Mouse (Mus musculus) forebrain, embryonic 11.5 days (tissue): ENCODE data around the gene Cfl1. TPM values are rescaled to one million over a fixed set of nuclear protein-coding genes. Genes with fewer than 3 reads are reported as not detected.

Source experiments
- ATAC-seq: fragments of 200-750 bp; cut with Nextera tagmentation; replicated peaks from 2 replicates; pipeline ENCODE4 v1.8.0; 2017; ENCODE audit warnings: moderate TSS enrichment; ENCODE audit not compliant: low FRiP score
- DNase-seq: peaks from one replicate; pipeline ENCODE4 v3.0.0-alpha.2; 2017; ENCODE audit warnings: low spot score
- H3K27ac ChIP-seq: fragments of 300-500 bp; sonication (generic); 2 replicates; pipeline ENCODE4 v1.5.1; 2014; ENCODE audit warnings: low read depth, low read length
- H3K27me3 ChIP-seq: fragments of 300-500 bp; sonication (generic); 2 replicates; pipeline ENCODE4 v1.6.1; 2014; ENCODE audit warnings: mild to moderate bottlenecking, low read length, mixed read lengths; ENCODE audit not compliant: control insufficient read depth, insufficient read depth
- H3K36me3 ChIP-seq: fragments of 300-500 bp; sonication (generic); 2 replicates; pipeline ENCODE4 v1.6.1; 2014; ENCODE audit warnings: mild to moderate bottlenecking, low read length, moderate library complexity, mixed read lengths; ENCODE audit not compliant: control insufficient read depth, insufficient read depth
- H3K4me1 ChIP-seq: fragments of 300-500 bp; sonication (generic); replicated peaks from 2 replicates; pipeline ENCODE4 v1.6.1; 2014; ENCODE audit warnings: low read length, mixed read lengths; ENCODE audit not compliant: control insufficient read depth, insufficient read depth
- H3K4me2 ChIP-seq: fragments of 300-500 bp; sonication (generic); 2 replicates; pipeline ENCODE4 v1.6.1; 2014; ENCODE audit warnings: low read depth, mild to moderate bottlenecking, low read length, moderate library complexity, mixed read lengths; ENCODE audit not compliant: severe bottlenecking
- H3K4me3 ChIP-seq: fragments of 300-500 bp; sonication (generic); 2 replicates; pipeline ENCODE4 v1.5.1; 2014; ENCODE audit warnings: low read depth, low read length
- H3K9ac ChIP-seq: fragments of 300-500 bp; sonication (generic); 2 replicates; pipeline ENCODE4 v1.6.1; 2014; ENCODE audit warnings: low read length
- H3K9me3 ChIP-seq: fragments of 300-500 bp; sonication (generic); 2 replicates; pipeline ENCODE4 v1.6.1; 2016; ENCODE audit warnings: low read length, mixed read lengths; ENCODE audit not compliant: control insufficient read depth
- WGBS: fragments of 180-500 bp; shearing (Covaris S2); extraction: QIAGEN DNeasy Blood & Tissue Kit; methylation state at CpG from one replicate; pipeline ENCODE4 v1.1.7; 2014; 5-methylcytosine and 5-hydroxymethylcytosine counted together
- polyA plus RNA-seq: library from polyadenylated mRNA; unstranded; fragments of >200 nt; fragmentation: Nextera tagmentation; extraction: Ambion mirVana; gene quantifications from 2 replicates; pipeline ENCODE4 v1.2.1, GENCODE M21; 2014

Cfl1 gene
- polyA plus RNA-seq, 1 experiment from 2014 or later, result 3,238 TPM

- ATAC-seq, result no peak
- DNase-seq, result no peak
- no peak overlapping the region for H3K27ac ChIP-seq
- WGBS, result 87% methylated on average over 12 of the region's 12 CpGs
- no peak overlapping the region for H3K9ac ChIP-seq
- H3K36me3 ChIP-seq, result no peaks in the 10 kb centered on the region
- H3K27me3 ChIP-seq, result peaks cover 8% of the 10 kb centered on the region; the same call in 1 of the 2 replicates
- H3K9me3 ChIP-seq, result no peaks in the 10 kb centered on the region
- H3K4me1 ChIP-seq, result peaks cover 16% of the 10 kb centered on the region; the same call in 1 of the 2 replicates
- H3K4me3 ChIP-seq, result no peak overlapping the region
- H3K4me2 ChIP-seq, result peak overlapping the region; percentile 99
These were observed 35.2 kb upstream of the Cfl1 start for GRCm38 (mm10) chr19:5455037-5455436.

GRCm38 (mm10) chr19:5455568-5455967, 34.7 kb upstream of the Cfl1 start:
- no peak for ATAC-seq

DNA sequence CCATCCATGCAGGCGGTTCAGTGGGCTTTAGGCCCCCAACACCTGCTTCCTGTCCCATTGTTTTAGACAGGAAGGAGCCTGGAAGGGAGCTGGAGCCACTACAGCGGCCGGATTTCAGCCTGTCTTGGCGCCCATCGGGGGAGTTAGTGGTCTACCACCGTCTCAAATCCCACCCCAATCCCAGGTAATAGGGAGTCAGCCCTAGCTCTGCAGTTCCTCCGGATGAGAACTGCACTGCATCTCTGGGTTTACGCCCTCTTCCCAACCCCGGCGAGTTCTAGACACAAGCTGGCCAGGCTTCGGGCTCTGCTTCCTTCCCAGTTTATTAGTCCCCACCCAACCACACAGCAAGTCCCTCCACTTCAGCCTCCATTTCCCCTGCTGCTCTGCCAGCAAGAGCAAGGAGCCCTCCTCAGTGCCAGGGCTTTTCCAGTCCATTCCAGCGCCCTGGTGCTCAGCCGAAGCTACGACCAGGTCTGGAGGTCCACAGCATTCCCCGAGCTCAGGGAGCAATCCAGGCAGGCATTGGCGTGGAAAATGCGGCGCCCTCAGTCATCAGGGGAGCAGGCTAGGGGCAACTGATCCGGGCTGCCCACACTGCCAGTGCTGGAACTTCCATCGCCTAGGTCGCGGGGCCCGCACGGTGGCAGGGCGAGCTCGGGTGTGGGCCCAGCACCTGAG, 33.9 kb upstream of the Cfl1 start:
- peak overlapping the region; percentile 77 for H3K4me3 ChIP-seq
- peak overlapping the region; percentile 79 for H3K9ac ChIP-seq
- DNase-seq (no peak), ATAC-seq (no peak; the same call in 1 of the 2 replicates)
- H3K4me1 ChIP-seq, result peaks cover 19% of the 10 kb centered on the region; the same call in 1 of the 2 replicates
- no peaks in the 10 kb centered on the region for H3K36me3 ChIP-seq
- H3K4me2 ChIP-seq, result peak overlapping the region; percentile 99
- peak overlapping the region; percentile 74; the same call in 1 of the 2 replicates for H3K27ac ChIP-seq
- H3K9me3 ChIP-seq, result no peaks in the 10 kb centered on the region
- 4% methylated on average over 26 of the region's 26 CpGs for WGBS
- peaks cover 6% of the 10 kb centered on the region; the same call in 1 of the 2 replicates for H3K27me3 ChIP-seq

More at GRCm38 (mm10) chr19:5455568-5455967, 34.7 kb upstream of the Cfl1 start:
- no peaks in the 10 kb centered on the region for H3K36me3 ChIP-seq
- WGBS, result 62% methylated on average over 8 of the region's 8 CpGs
- H3K27ac ChIP-seq, result no peak overlapping the region
- H3K4me1 ChIP-seq, result peaks cover 16% of the 10 kb centered on the region; the same call in 1 of the 2 replicates
- H3K4me3 ChIP-seq, result peak overlapping the region; percentile 77; the same call in 1 of the 2 replicates
- peaks cover 6% of the 10 kb centered on the region; the same call in 1 of the 2 replicates for H3K27me3 ChIP-seq
- H3K4me2 ChIP-seq, result peak overlapping the region; percentile 99
- H3K9me3 ChIP-seq, result no peaks in the 10 kb centered on the region
- no peak overlapping the region; the same call in 1 of the 2 replicates for H3K9ac ChIP-seq
- no peak for DNase-seq

DNA sequence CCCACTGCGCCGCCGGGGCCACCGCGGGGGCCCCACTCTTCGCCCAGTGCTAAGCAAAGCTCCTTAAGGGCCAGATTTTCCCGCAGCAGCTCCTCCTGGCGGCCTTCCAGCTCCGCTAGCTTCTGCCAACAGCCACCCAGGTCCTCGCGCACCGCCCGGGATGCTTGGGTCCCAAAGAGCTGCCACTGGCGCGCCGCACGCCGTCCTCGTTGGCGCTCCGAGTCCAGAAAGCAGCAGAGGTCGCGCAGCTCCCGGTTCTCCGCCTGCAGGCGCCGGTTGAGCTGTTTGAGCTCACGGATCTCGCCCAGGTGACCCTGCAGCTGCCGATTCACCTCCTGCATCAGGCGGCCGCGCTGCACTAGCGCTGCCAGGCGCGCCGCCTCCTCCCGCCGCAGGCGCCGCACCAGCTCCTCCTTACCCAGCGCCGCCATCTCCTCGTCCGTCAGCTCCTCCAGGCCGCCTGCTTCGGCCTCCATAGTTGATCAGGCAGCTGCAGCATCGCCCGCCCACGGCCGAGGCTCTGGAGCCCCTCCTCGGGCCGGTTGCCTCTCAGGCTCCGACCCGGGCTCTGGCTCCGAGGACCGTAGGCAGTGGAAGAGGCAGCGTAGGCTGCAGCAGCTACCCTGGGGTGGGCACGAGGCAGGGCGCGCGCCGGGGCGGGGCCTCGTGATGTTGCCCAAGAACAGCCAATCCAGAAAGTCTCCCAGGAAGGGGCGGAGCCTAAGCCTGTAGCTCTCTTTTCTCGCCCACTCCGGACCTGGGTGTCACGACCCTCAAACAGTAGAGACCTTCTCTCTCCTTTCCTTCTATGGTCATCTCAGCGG, 33.1 kb upstream of the Cfl1 start:
- Histone ChIP-seq H3K9me3 (no peaks in the 10 kb centered on the region), H3K27me3 (peaks cover 6% of the 10 kb centered on the region; the same call in 1 of the 2 replicates), H3K4me1 (peaks cover 21% of the 10 kb centered on the region; the same call in 1 of the 2 replicates), H3K9ac (peak overlapping the region; percentile 79), H3K36me3 (no peaks in the 10 kb centered on the region), H3K4me2 (peak overlapping the region; percentile 99), H3K27ac (peak overlapping the region; percentile 74), H3K4me3 (peak overlapping the region; percentile 77)
- peak; percentile 96 for DNase-seq
- under 1% methylated on average over 70 of the region's 70 CpGs for WGBS
- peak; percentile 93 for ATAC-seq

GRCm38 (mm10) chr19:5457746-5458442, 32.4 kb upstream of the Cfl1 start, which contains the start of gene Ccdc85b:
Ccdc85b (minus strand) TSS chr19:5457894.
- H3K9ac ChIP-seq, result peak within 1 kb of the TSS; percentile 79
- ATAC-seq (peak; percentile 11; the same call in 1 of the 2 replicates), DNase-seq (no peak)
- peaks cover 21% of the 10 kb centered on the region; the same call in 1 of the 2 replicates for H3K4me1 ChIP-seq
- H3K36me3 ChIP-seq, result no peaks in the 10 kb centered on the region
- H3K27ac ChIP-seq, result peak within 1 kb of the TSS; percentile 74
- no peaks in the 10 kb centered on the region for H3K9me3 ChIP-seq
- peaks cover 6% of the 10 kb centered on the region; the same call in 1 of the 2 replicates for H3K27me3 ChIP-seq
- peak within 1 kb of the TSS; percentile 77 for H3K4me3 ChIP-seq
- peak within 1 kb of the TSS; percentile 99 for H3K4me2 ChIP-seq
- 18% methylated on average over 14 of the region's 14 CpGs for WGBS

DNA sequence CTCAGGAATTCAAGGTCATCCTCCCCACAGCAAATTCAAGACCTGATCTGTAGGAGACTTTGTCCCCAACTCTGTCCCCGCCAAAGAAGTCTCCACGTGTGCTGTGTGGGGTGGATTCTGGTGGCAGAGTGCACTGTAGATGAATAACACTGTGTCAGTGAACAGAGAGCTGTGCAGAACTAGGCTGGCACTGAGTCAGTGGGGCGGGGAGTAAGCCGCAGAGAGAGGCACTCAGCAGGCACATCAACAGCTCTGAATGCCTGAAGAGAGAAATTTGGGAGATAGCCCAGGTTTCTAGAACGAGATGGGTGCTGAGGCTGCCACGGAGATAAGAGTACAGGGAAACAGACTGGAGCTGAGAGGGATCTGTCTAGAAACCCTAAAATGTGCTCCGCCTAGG, 31.2 kb upstream of the Cfl1 start:
- H3K9ac ChIP-seq, result no peak overlapping the region
- H3K4me1 ChIP-seq, result peaks cover 23% of the 10 kb centered on the region; the same call in 1 of the 2 replicates
- ATAC-seq (no peak), DNase-seq (no peak)
- H3K4me3 ChIP-seq, result no peak overlapping the region
- 68% methylated on average over 7 of the region's 7 CpGs for WGBS
- H3K4me2 ChIP-seq, result no peak overlapping the region
- peaks cover 6% of the 10 kb centered on the region; the same call in 1 of the 2 replicates for H3K27me3 ChIP-seq
- no peaks in the 10 kb centered on the region for H3K36me3 ChIP-seq
- no peak overlapping the region for H3K27ac ChIP-seq
- H3K9me3 ChIP-seq, result no peaks in the 10 kb centered on the region

DNA sequence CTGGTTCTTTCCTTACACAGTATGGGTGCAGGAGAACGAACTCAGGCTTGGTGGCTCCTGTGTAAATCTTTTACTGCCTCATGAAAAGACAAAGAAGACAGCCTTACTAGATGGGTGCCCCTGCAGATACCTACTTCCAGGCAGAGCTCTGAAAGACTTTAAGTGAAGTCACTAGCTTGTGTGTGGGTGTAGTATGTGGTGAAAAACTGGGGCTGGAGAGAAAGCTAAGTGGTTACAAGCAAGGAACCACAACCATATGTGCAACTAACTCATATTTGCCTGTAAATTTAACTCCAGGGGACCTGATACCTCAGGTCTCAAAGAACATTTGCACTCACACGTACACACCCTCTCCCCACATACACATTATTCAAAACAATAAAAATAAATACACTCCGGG, 30.4 kb upstream of the Cfl1 start:
- Histone ChIP-seq H3K4me1 (peaks cover 25% of the 10 kb centered on the region; the same call in 1 of the 2 replicates), H3K27ac (no peak overlapping the region), H3K9me3 (no peaks in the 10 kb centered on the region), H3K36me3 (no peaks in the 10 kb centered on the region; the same call in 1 of the 2 replicates), H3K9ac (peak overlapping the region; percentile 81), H3K27me3 (peaks cover 6% of the 10 kb centered on the region; the same call in 1 of the 2 replicates), H3K4me3 (peak overlapping the region; percentile 80), H3K4me2 (peak overlapping the region; percentile 88)
- no peak for DNase-seq
- WGBS, result 27% methylated on average over 3 of the region's 3 CpGs
- ATAC-seq, result no peak
